Mouse (Mus musculus) midbrain, postnatal 0 days (tissue): ENCODE data around the gene Mest. TPM values are rescaled to one million over a fixed set of nuclear protein-coding genes. Genes with fewer than 3 reads are reported as not detected.

ENCODE experiments used
- ATAC-seq: fragments of 200-750 bp; cut with Nextera tagmentation; 2 replicates; pipeline ENCODE4 v1.8.0; 2017; ENCODE audit warnings: moderate number of reproducible peaks, mild to moderate bottlenecking, moderate TSS enrichment, moderate library complexity; ENCODE audit not compliant: low FRiP score
- DNase-seq: peaks from one replicate; pipeline ENCODE4 v3.0.0-alpha.2; 2015; ENCODE audit warnings: low spot score
- H3K27ac ChIP-seq: fragments of 300-500 bp; sonication (generic); 2 replicates; pipeline ENCODE4 v1.5.1; 2014; ENCODE audit warnings: low read depth, mild to moderate bottlenecking, low read length, mixed read lengths
- H3K27me3 ChIP-seq: fragments of 300-500 bp; sonication (generic); 2 replicates; pipeline ENCODE4 v1.6.1; 2014; ENCODE audit warnings: low read length, control low read depth, mixed read lengths; ENCODE audit not compliant: insufficient read depth
- H3K36me3 ChIP-seq: fragments of 300-500 bp; sonication (generic); 2 replicates; pipeline ENCODE4 v1.6.1; 2014; ENCODE audit warnings: low read length, control low read depth, mixed read lengths; ENCODE audit not compliant: insufficient read depth
- H3K4me1 ChIP-seq: fragments of 300-500 bp; sonication (generic); 2 replicates; pipeline ENCODE4 v1.6.1; 2014; ENCODE audit warnings: mild to moderate bottlenecking, control low read depth, antibody characterized with exemption, low read length, mixed read lengths; ENCODE audit not compliant: insufficient read depth
- H3K4me2 ChIP-seq: fragments of 300-500 bp; sonication (generic); 2 replicates; pipeline ENCODE4 v1.6.1; 2014; ENCODE audit warnings: low read depth, mild to moderate bottlenecking, low read length, mixed read lengths; ENCODE audit not compliant: poor library complexity, severe bottlenecking
- H3K4me3 ChIP-seq: fragments of 300-500 bp; sonication (generic); 2 replicates; pipeline ENCODE4 v1.5.1; 2014; ENCODE audit warnings: low read depth, mild to moderate bottlenecking, low read length, moderate library complexity
- H3K9ac ChIP-seq: fragments of 300-500 bp; sonication (generic); replicated peaks from 2 replicates; pipeline ENCODE4 v1.6.1; 2014; ENCODE audit warnings: mild to moderate bottlenecking, low read length, moderate library complexity, mixed read lengths; ENCODE audit not compliant: poor library complexity, severe bottlenecking
- H3K9me3 ChIP-seq: fragments of 300-500 bp; sonication (generic); 2 replicates; pipeline ENCODE4 v1.6.1; 2016; ENCODE audit warnings: low read length, control low read depth
- CTCF ChIP-seq: IDR thresholded peaks from 2 replicates; pipeline ENCODE4 v1.5.1; 2016; ENCODE audit warnings: antibody characterized with exemption, mild to moderate bottlenecking
- WGBS: fragments of 180-500 bp; shearing (Covaris S2); extraction: QIAGEN DNeasy Blood & Tissue Kit; methylation state at CpG from one replicate; pipeline ENCODE4 v1.1.7; 2014; 5-methylcytosine and 5-hydroxymethylcytosine counted together
- polyA plus RNA-seq: library from polyadenylated mRNA; unstranded; fragments of >200 nt; fragmentation: Nextera tagmentation; extraction: Ambion mirVana; gene quantifications from 2 replicates; pipeline ENCODE4 v1.2.1, GENCODE M21; 2015
- total RNA-seq: library from RNA; depleted of rRNA; stranded (reverse); fragments of >200 nt; gene quantifications from 2 replicates; pipeline ENCODE4 v1.2.3, GENCODE M21; 2014; rRNA removed

Gene Mest
- total RNA-seq, result 323 and 367 TPM in 2 replicates
- polyA plus RNA-seq, result 109 and 165 TPM in 2 replicates

DNA sequence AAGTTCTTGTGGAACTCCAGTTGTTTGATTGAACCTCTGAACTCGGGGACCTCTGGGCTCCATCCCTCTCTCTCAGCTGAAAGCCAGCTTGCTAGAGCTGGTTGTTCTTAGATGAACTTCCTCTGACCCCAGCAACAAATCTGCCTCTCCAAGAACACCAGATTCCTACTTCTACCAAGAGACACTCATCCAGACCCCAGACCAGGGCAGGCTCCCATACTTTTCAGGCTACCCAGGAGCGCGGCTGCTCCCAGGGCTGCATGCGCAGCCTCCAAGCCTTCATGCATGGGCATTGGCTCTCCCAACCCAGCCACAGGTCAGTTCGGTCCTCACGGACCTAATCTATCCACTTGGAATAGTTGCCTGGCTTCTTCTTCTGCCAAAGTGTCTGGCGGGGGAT, at the start of gene Mest:
TSS of gene Mest (plus strand) at position 217 of the 400 bp plus-strand sequence.
- no peak for DNase-seq
- 59% methylated on average over 7 of the region's 7 CpGs for WGBS
- no peak for TF ChIP-seq CTCF

DNA sequence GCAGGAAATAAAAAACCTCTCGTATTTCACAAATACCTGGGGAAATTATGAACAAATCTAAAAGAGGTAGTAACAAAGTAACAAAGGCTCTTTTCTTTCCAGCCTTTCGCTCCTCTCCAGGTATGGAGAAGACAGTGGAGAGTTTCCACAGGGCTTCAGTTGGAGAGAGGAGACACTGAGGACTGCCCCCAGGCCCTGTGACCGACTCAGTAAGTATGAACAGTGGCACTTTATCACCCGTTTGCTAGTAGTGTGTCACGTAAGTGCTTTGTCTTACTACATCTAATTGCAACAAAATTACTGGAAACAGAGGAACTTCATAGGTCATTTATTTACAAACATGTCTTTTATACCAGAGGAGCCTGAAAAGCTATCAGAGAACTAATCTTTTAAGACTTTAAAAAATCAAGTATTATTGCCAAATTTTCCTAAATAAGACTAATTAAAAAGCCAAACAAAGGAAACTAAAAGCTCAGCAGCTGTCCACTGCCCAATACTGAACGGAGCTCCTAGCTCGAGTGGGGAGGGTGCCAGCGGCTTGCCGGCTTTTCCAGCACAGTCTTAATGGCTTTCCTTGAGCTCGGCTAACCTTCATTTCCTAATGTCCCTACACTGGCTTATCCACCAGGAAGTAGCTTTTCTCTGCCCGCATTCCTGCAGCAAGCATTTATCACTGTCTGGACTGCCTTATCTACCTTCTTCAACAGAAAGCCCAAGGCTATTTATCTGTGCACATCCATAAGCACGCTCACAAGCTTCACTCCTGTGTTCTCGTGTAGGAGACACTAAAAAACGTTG, 49.4 kb upstream of the Mest start:
- 24% methylated on average over 14 of the region's 14 CpGs for WGBS
- H3K36me3 ChIP-seq, result no peaks in the 10 kb centered on the region
- H3K27me3 ChIP-seq, result no peaks in the 10 kb centered on the region
- peaks cover 20% of the 10 kb centered on the region; the same call in 1 of the 2 replicates for H3K4me1 ChIP-seq
- H3K4me2 ChIP-seq, result peak overlapping the region; percentile 23; the same call in 1 of the 2 replicates
- H3K9me3 ChIP-seq, result no peaks in the 10 kb centered on the region
- H3K4me3 ChIP-seq, result no peak overlapping the region
- peak overlapping the region; percentile 84 for H3K27ac ChIP-seq
- H3K9ac ChIP-seq, result peak overlapping the region; percentile 29; the same call in 1 of the 2 replicates
- no peak for TF ChIP-seq CTCF
- DNase-seq (peak; percentile 64), ATAC-seq (no peak)

More for the DNA sequence above, at the start of gene Mest:
- Histone ChIP-seq H3K9ac (no peak within 1 kb of the TSS), H3K36me3 (no peaks in the 10 kb centered on the region), H3K4me3 (no peak within 1 kb of the TSS), H3K27me3 (no peaks in the 10 kb centered on the region), H3K9me3 (no peaks in the 10 kb centered on the region), H3K4me1 (peaks cover 11% of the 10 kb centered on the region), H3K4me2 (no peak within 1 kb of the TSS), H3K27ac (peak within 1 kb of the TSS; percentile 77)
- ATAC-seq, result no peak

DNA sequence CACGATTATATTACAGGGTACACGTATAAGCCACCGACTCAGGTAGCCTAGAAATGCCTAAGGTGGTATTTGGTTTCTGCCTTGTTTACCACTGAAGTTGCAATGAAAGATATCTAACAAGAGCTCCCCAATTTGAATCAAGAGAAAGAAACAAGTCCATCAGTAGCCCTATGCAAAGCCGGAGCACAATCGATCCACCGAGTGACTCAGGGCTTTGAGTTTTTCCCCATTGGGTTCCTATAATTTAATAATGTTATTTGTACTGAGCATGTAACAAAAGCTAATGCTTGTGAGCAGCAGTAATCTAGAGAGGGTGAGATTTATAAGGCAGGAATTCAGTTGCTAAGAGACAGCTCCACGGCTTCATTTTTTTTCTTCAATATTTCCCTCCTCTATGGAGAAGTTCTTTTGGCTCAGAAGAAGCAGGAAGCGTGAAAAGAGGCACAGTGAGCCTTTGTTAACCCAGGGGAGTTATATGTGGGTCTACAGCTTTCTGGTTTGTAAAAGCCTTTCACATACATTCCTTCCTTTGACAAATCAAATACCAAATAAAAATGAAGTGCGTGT, 48.5 kb upstream of the Mest start:
- DNase-seq (peak; percentile 65), ATAC-seq (peak; percentile 41; the same call in 1 of the 2 replicates)
- no peaks in the 10 kb centered on the region for H3K9me3 ChIP-seq
- WGBS, result 21% methylated on average over 9 of the region's 9 CpGs
- no peak overlapping the region for H3K4me3 ChIP-seq
- H3K27ac ChIP-seq, result peak overlapping the region; percentile 84
- H3K36me3 ChIP-seq, result no peaks in the 10 kb centered on the region
- H3K9ac ChIP-seq, result no peak overlapping the region
- peak overlapping the region; percentile 16; the same call in 1 of the 2 replicates for H3K4me2 ChIP-seq
- H3K27me3 ChIP-seq, result no peaks in the 10 kb centered on the region
- H3K4me1 ChIP-seq, result peaks cover 22% of the 10 kb centered on the region; the same call in 1 of the 2 replicates
- TF ChIP-seq CTCF, result no peak

DNA sequence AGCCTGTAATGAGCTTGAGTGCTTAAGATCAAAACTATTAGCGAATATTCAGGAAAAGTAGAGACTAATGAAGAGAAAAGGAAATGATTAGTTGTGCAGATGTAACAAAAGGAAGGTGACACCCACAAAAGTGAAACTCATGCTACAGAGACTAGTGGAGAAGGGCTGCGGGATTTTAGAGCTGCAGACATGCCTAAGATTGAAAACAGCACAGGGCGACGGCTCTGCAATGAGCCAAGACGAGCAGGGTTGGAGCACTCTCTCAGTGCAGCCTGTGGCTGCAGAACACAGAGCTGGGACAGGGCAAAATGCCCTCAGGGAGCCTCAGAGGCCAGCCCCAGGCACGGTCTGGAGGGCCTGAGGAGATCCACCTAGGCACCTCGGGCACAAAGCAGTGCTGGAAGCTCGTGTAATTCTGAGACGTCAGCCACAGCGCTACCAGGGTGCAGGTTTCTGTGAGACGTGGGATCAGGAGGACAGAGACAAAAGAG, 48.0 kb upstream of the Mest start:
- Histone ChIP-seq H3K4me3 (no peak overlapping the region), H3K9me3 (no peaks in the 10 kb centered on the region), H3K27ac (peak overlapping the region; percentile 84), H3K27me3 (no peaks in the 10 kb centered on the region), H3K4me1 (peaks cover 22% of the 10 kb centered on the region; the same call in 1 of the 2 replicates), H3K4me2 (peak overlapping the region; percentile 26), H3K9ac (peak overlapping the region; percentile 39; the same call in 1 of the 2 replicates), H3K36me3 (no peaks in the 10 kb centered on the region)
- WGBS, result 3% methylated on average over 11 of the region's 11 CpGs
- ATAC-seq (peak; percentile 61; the same call in 1 of the 2 replicates), DNase-seq (peak; percentile 44)
- no peak for TF ChIP-seq CTCF

DNA sequence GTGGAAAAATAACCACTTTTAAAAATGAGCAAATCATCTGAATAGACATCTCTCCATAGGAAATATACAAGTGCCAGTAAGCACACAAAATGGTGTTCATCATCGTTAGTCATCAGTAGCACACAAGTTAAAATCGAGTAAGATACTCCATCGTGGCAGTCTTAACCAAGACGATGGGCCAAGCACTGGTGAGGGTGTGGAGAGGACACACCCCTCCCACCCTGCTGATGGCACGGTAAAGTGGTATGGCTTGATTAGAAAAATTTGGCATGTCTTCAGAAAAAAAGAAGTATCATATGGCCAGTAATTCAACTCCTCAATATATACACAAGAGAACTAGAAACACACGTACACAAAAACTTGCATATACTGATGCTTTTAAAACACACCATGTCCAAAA, 46.8 kb upstream of the Mest start:
- DNase-seq (no peak), ATAC-seq (no peak)
- TF ChIP-seq CTCF, result no peak
- Histone ChIP-seq H3K4me2 (no peak overlapping the region), H3K9ac (no peak overlapping the region), H3K4me3 (no peak overlapping the region), H3K27ac (no peak overlapping the region), H3K9me3 (no peaks in the 10 kb centered on the region), H3K27me3 (no peaks in the 10 kb centered on the region), H3K4me1 (peaks cover 22% of the 10 kb centered on the region; the same call in 1 of the 2 replicates), H3K36me3 (no peaks in the 10 kb centered on the region)
- 87% methylated on average over 6 of the region's 6 CpGs for WGBS

DNA sequence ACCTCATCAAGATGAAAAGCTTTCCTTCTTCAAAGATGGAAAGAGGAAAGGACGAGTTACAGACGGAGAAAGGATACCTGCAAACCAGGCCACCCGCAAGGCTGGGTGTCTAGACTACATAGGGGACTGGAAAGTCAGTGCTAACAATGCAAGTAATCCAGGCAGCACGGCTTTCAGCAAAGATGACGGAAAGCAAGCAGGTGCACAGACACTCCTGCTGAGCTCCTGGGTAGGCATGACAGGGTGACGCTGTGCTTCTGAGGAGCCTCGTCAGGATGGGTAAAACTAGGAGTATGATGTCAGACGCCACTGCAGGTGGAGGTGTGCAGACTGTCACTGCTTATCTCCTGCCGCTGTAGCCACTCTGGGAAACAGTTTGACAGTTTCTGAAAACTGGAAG, 45.8 kb upstream of the Mest start:
- no peak for TF ChIP-seq CTCF
- Histone ChIP-seq H3K27me3 (no peaks in the 10 kb centered on the region), H3K9me3 (no peaks in the 10 kb centered on the region), H3K4me1 (peaks cover 22% of the 10 kb centered on the region; the same call in 1 of the 2 replicates), H3K27ac (no peak overlapping the region), H3K9ac (no peak overlapping the region), H3K36me3 (no peaks in the 10 kb centered on the region), H3K4me2 (no peak overlapping the region), H3K4me3 (no peak overlapping the region)
- WGBS, result 63% methylated on average over 9 of the region's 9 CpGs
- DNase-seq (no peak), ATAC-seq (no peak)
